Mouse (Mus musculus) embryonic facial prominence, embryonic 14.5 days (tissue): ENCODE measurements around the gene Gm21954. TPM values are rescaled to one million over a fixed set of nuclear protein-coding genes. Genes with fewer than 3 reads are reported as not detected.
A peak's percentile ranks its signal among the peaks of the same experiment; 100 is the strongest.

ENCODE experiments used
- ATAC-seq: fragments of 200-750 bp; cut with Nextera tagmentation; 2 replicates; pipeline ENCODE4 v1.8.0; 2017; ENCODE audit warnings: low read depth, moderate number of reproducible peaks, moderate TSS enrichment
- DNase-seq: peaks from one replicate; pipeline ENCODE4 v3.0.0-alpha.2; 2015; ENCODE audit warnings: low spot score
- H3K27ac ChIP-seq: fragments of 300-500 bp; sonication (generic); replicated peaks from 2 replicates; pipeline ENCODE4 v1.5.1; 2014; ENCODE audit warnings: low read depth, mild to moderate bottlenecking, low read length, moderate library complexity
- H3K27me3 ChIP-seq: fragments of 300-500 bp; sonication (generic); replicated peaks from 2 replicates; pipeline ENCODE4 v1.6.1; 2014; ENCODE audit warnings: low read length; ENCODE audit not compliant: control insufficient read depth, insufficient read depth
- H3K36me3 ChIP-seq: fragments of 300-500 bp; sonication (generic); 2 replicates; pipeline ENCODE4 v1.6.1; 2014; ENCODE audit warnings: low read length, mixed read lengths; ENCODE audit not compliant: control insufficient read depth, insufficient read depth
- H3K4me1 ChIP-seq: fragments of 300-500 bp; sonication (generic); 2 replicates; pipeline ENCODE4 v1.6.1; 2014; ENCODE audit warnings: antibody characterized with exemption, low read length; ENCODE audit not compliant: control insufficient read depth, insufficient read depth
- H3K4me2 ChIP-seq: fragments of 300-500 bp; sonication (generic); 2 replicates; pipeline ENCODE4 v1.6.1; 2014; ENCODE audit warnings: low read depth, mild to moderate bottlenecking, low read length, moderate library complexity, mixed read lengths
- H3K4me3 ChIP-seq: fragments of 300-500 bp; sonication (generic); 2 replicates; pipeline ENCODE4 v1.5.1; 2014; ENCODE audit warnings: low read depth, mild to moderate bottlenecking, low read length
- H3K9ac ChIP-seq: fragments of 300-500 bp; sonication (generic); 2 replicates; pipeline ENCODE4 v1.6.1; 2014; ENCODE audit warnings: low read depth, mild to moderate bottlenecking, low read length, moderate library complexity, mixed read lengths
- H3K9me3 ChIP-seq: fragments of 300-500 bp; sonication (generic); 2 replicates; pipeline ENCODE4 v1.6.1; 2016; ENCODE audit warnings: low read length; ENCODE audit not compliant: control insufficient read depth
- WGBS: fragments of 180-500 bp; shearing (Covaris S2); extraction: QIAGEN DNeasy Blood & Tissue Kit; methylation state at CpG from one replicate; pipeline ENCODE4 v1.1.7; 2014; 5-methylcytosine and 5-hydroxymethylcytosine counted together
- polyA plus RNA-seq: library from polyadenylated mRNA; unstranded; fragments of >200 nt; fragmentation: Nextera tagmentation; extraction: Ambion mirVana; gene quantifications from 2 replicates; pipeline ENCODE4 v1.2.1, GENCODE M21; 2014

Gene Gm21954
- polyA plus RNA-seq, 1 experiment from 2014 or later, result not detected

GRCm38 (mm10) chr3:55479306-55479705 is 7.3 kb upstream of the Gm21954 start:
- Histone ChIP-seq H3K4me2 (no peak overlapping the region), H3K36me3 (0 out of 2 replicates have a peak, but pooled peaks cover 4% of the 10 kb centered on the region), H3K4me3 (no peak overlapping the region), H3K27ac (no peak overlapping the region), H3K27me3 (no peaks in the 10 kb centered on the region), H3K4me1 (peaks cover 8% of the 10 kb centered on the region; the same call in 1 of the 2 replicates), H3K9me3 (no peaks in the 10 kb centered on the region), H3K9ac (no peak overlapping the region)
- 63% methylated on average over 4 of the region's 4 CpGs for WGBS
- ATAC-seq (no peak), DNase-seq (no peak)

GRCm38 (mm10) chr3:55476694-55477093 is 4.7 kb upstream of the Gm21954 start:
- Histone ChIP-seq H3K9me3 (no peaks in the 10 kb centered on the region), H3K4me2 (no peak overlapping the region), H3K4me1 (peaks cover 8% of the 10 kb centered on the region; the same call in 1 of the 2 replicates), H3K27me3 (no peaks in the 10 kb centered on the region), H3K27ac (no peak overlapping the region), H3K4me3 (no peak overlapping the region), H3K36me3 (no peaks in the 10 kb centered on the region), H3K9ac (no peak overlapping the region)
- ATAC-seq, result no peak
- no peak for DNase-seq
- 94% methylated on average over 7 of the region's 7 CpGs for WGBS

GRCm38 (mm10) chr3:55473146-55473545 is 1.1 kb upstream of the Gm21954 start:
- peak; percentile 85; the same call in 1 of the 2 replicates for ATAC-seq
- no peak overlapping the region for H3K4me3 ChIP-seq
- no peaks in the 10 kb centered on the region for H3K36me3 ChIP-seq
- no peak overlapping the region for H3K9ac ChIP-seq
- no peaks in the 10 kb centered on the region; the same call in 1 of the 2 replicates for H3K27me3 ChIP-seq
- 37% methylated on average over 6 of the region's 6 CpGs for WGBS
- H3K4me2 ChIP-seq, result no peak overlapping the region
- peak; percentile 24 for DNase-seq
- H3K9me3 ChIP-seq, result no peaks in the 10 kb centered on the region
- H3K27ac ChIP-seq, result no peak overlapping the region
- peaks cover 2% of the 10 kb centered on the region; the same call in 1 of the 2 replicates for H3K4me1 ChIP-seq

GRCm38 (mm10) chr3:55466348-55466747 is 5.7 kb downstream of the Gm21954 start:
- no peak overlapping the region for H3K9ac ChIP-seq
- 78% methylated on average over 9 of the region's 9 CpGs for WGBS
- DNase-seq, result no peak
- no peaks in the 10 kb centered on the region; the same call in 1 of the 2 replicates for H3K27me3 ChIP-seq
- peak overlapping the region; percentile 16; the same call in 1 of the 2 replicates for H3K27ac ChIP-seq
- no peaks in the 10 kb centered on the region for H3K9me3 ChIP-seq
- no peaks in the 10 kb centered on the region for H3K36me3 ChIP-seq
- H3K4me2 ChIP-seq, result no peak overlapping the region
- H3K4me3 ChIP-seq, result no peak overlapping the region
- peaks cover 4% of the 10 kb centered on the region; the same call in 1 of the 2 replicates for H3K4me1 ChIP-seq
- ATAC-seq, result no peak

GRCm38 (mm10) chr3:55465785-55466184 is 6.2 kb downstream of the Gm21954 start:
- WGBS, result 81% methylated on average over 8 of the region's 8 CpGs
- H3K4me3 ChIP-seq, result no peak overlapping the region
- peak overlapping the region; percentile 16; the same call in 1 of the 2 replicates for H3K27ac ChIP-seq
- no peak overlapping the region; the same call in 1 of the 2 replicates for H3K4me2 ChIP-seq
- ATAC-seq (no peak), DNase-seq (no peak)
- H3K9me3 ChIP-seq, result no peaks in the 10 kb centered on the region
- no peak overlapping the region for H3K9ac ChIP-seq
- H3K36me3 ChIP-seq, result no peaks in the 10 kb centered on the region
- H3K4me1 ChIP-seq, result peaks cover 4% of the 10 kb centered on the region; the same call in 1 of the 2 replicates
- H3K27me3 ChIP-seq, result no peaks in the 10 kb centered on the region

GRCm38 (mm10) chr3:55464226-55464625 is 7.8 kb downstream of the Gm21954 start:
- Histone ChIP-seq H3K36me3 (no peaks in the 10 kb centered on the region), H3K27ac (peak overlapping the region; percentile 46; the same call in 1 of the 2 replicates), H3K4me2 (peak overlapping the region; percentile 21; the same call in 1 of the 2 replicates), H3K4me3 (no peak overlapping the region), H3K9ac (no peak overlapping the region), H3K9me3 (no peaks in the 10 kb centered on the region), H3K27me3 (no peaks in the 10 kb centered on the region), H3K4me1 (peaks cover 4% of the 10 kb centered on the region; the same call in 1 of the 2 replicates)
- WGBS, result 58% methylated on average over 3 of the region's 3 CpGs
- no peak for DNase-seq
- no peak for ATAC-seq

- Histone ChIP-seq H3K27me3 (no peaks in the 10 kb centered on the region), H3K4me1 (peaks cover 1% of the 10 kb centered on the region; the same call in 1 of the 2 replicates), H3K9ac (no peak overlapping the region), H3K9me3 (no peaks in the 10 kb centered on the region), H3K4me3 (no peak overlapping the region), H3K4me2 (peak overlapping the region; percentile 38; the same call in 1 of the 2 replicates), H3K27ac (peak overlapping the region; percentile 59), H3K36me3 (no peaks in the 10 kb centered on the region)
- ATAC-seq (peak; percentile 17; the same call in 1 of the 2 replicates), DNase-seq (peak; percentile 48)
- WGBS, result 70% methylated on average over 4 of the region's 4 CpGs
Observed at GRCm38 (mm10) chr3:55462904-55463668, 8.9 kb downstream of the Gm21954 start.

GRCm38 (mm10) chr3:55461685-55462655 is 10.0 kb downstream of the Gm21954 start:
- peak; percentile 91 for ATAC-seq

More at GRCm38 (mm10) chr3:55461685-55462655, 10.0 kb downstream of the Gm21954 start:
- Histone ChIP-seq H3K4me2 (peak overlapping the region; percentile 66), H3K4me1 (no peaks in the 10 kb centered on the region; the same call in 1 of the 2 replicates), H3K36me3 (no peaks in the 10 kb centered on the region), H3K27ac (peak overlapping the region; percentile 59), H3K9ac (peak overlapping the region; percentile 41), H3K27me3 (no peaks in the 10 kb centered on the region), H3K4me3 (peak overlapping the region; percentile 23), H3K9me3 (no peaks in the 10 kb centered on the region)
- under 1% methylated on average over 17 of the region's 17 CpGs for WGBS
- peak; percentile 85 for DNase-seq
